Mouse (Mus musculus): Measurements from ENCODE around the gene Cfap46.

Gene Cfap46

GRCm38 (mm10) chr7:139683706-139684552 is at the start of gene Cfap46:
Gene Cfap46 (minus strand): TSS chr7:139683817.
- DNase-seq (ENCODE audit: low spot score in 2 of 2) = peak; percentile 39 to 46

DNA sequence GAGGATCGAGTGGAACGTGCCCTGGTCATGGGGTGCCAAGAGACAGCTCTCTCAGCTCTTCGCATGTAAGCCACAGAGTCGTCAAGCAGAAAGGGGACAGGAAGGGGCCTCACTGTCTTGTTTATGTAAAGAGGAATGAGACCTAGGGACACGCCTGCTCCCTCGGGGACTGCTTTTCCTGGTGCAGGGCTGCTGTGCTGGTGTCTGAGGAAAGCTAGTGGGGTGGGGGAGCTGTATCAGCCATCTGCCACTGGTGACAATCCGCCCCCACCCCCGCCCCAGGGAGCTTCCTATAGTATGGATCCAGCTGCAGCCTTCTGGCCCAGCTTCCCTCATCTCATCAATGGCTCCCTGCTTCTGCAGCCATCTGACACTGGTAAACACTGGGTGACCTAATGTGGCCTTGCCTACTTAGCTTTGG is 47.7 kb upstream of the Cfap46 start:
- DNase-seq (ENCODE audit: low spot score in 2 of 2) = no peak

- no peak for DNase-seq (ENCODE audit: low spot score in 2 of 2)
Observed at GRCm38 (mm10) chr7:139727072-139727471, 43.5 kb upstream of the Cfap46 start.

DNA sequence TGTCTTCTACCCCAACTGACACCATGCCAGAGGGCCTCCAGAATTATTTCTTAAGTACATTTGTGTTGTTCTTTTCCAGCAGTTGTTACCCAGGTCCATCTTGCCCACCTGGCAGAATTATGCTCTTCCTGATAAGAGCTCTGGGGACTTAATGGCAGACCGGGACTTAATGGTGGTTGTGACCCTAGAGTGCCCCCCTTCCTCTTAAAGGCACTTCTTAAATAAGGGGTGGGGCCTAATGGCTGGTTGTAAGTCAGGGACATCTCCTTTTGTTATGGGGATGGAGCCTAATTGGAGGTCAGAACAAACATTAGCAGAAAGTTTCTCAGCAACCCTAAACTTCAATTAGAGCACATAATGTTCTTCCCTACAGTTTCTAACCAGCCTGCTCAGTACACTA is 42.0 kb upstream of the Cfap46 start:
- DNase-seq (ENCODE audit: low spot score in 2 of 2) = no peak

DNA sequence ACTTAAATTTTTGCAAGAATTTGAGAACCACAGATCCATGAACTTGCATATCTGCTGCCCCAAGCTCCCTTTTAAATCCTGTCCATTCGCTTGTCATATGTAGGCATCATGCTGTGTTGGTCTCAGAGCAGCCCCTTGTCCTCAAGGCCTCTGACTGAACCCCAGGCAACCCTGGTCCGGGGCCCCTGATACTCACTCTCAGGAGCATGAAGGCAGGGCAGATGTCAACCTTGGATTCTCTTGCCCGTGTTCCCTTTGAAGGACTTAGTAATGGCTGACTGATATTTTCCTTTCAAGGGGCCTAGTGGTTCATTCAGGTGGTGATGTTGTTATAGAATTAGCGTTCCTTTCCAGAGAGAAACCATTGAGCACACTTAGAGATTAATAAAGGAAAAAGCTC is 40.4 kb upstream of the Cfap46 start:
- DNase-seq (ENCODE audit: low spot score in 2 of 2) = no peak

- DNase-seq (ENCODE audit: low spot score in 2 of 2) = no peak
Observed at GRCm38 (mm10) chr7:139721196-139721595, 37.6 kb upstream of the Cfap46 start.

GRCm38 (mm10) chr7:139717781-139718180 is 34.2 kb upstream of the Cfap46 start:
- DNase-seq (ENCODE audit: low spot score in 2 of 2) = no peak

DNA sequence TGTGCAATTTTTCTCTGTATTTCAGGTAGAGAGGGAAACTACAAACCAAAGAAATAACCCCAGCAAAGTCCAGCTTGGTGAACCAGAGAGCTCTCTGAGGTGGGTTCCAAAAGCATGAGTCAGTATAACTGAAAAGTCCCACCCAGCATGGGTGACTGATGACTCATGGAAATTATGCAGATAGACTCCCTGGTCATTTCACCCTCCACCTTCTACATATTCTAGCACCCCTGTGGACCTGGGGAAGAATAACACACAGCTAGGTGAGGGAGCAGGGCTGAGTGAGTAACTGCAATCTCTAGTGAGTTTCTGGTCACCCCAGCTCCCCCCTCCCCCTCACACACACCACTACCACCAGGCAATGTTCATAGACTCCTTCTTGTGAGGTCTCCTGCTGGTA is 28.2 kb upstream of the Cfap46 start:
- DNase-seq (ENCODE audit: low spot score in 2 of 2) = no peak

- DNase-seq (ENCODE audit: low spot score in 2 of 2) = no peak
Observed at GRCm38 (mm10) chr7:139706411-139707120, 22.9 kb upstream of the Cfap46 start.

DNA sequence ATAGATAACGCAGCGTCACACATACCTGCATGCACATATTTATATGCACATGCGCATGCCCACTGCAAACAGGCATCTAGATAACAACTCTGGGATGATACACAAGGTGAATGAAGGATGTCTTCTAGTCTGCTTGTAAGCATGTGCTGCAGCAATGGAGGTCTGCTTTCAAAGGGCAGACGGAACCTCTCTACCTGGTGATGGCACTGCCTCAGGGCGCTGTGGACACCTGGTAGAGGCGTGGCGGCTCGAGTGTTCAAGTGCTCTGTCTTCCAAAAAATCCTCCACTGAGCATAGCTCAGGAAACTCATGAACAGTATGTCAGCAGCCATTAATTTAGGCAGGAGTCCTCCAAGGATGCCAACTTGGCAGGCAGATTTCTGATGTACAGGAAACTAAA is 22.2 kb upstream of the Cfap46 start:
- no peak for DNase-seq (ENCODE audit: low spot score in 2 of 2)

- DNase-seq (ENCODE audit: low spot score in 2 of 2) = no peak
Observed at GRCm38 (mm10) chr7:139705081-139705480, 21.5 kb upstream of the Cfap46 start.

DNA sequence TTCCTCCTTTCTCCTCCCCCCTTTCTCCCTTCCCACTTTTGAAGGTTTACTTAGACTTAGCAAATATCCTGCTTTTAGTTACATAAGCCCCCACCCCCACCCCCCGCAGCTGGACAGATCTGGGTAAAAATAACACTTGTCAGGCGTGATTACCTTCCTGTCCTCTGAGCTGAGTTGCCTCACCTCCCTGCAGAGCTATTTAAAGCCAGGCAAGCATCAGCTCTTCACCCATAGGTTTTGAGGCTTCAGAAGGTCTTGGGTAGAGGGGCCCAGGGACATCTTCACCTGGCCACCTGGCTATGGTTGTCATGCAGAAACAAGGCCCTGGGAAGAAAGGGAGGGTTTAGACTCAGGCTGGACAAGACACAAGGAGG is 20.2 kb upstream of the Cfap46 start:
- DNase-seq (ENCODE audit: low spot score in 2 of 2) = no peak

GRCm38 (mm10) chr7:139703146-139703825 is 19.7 kb upstream of the Cfap46 start:
- peak; percentile 22 to 27 for DNase-seq (ENCODE audit: low spot score in 2 of 2)

DNA sequence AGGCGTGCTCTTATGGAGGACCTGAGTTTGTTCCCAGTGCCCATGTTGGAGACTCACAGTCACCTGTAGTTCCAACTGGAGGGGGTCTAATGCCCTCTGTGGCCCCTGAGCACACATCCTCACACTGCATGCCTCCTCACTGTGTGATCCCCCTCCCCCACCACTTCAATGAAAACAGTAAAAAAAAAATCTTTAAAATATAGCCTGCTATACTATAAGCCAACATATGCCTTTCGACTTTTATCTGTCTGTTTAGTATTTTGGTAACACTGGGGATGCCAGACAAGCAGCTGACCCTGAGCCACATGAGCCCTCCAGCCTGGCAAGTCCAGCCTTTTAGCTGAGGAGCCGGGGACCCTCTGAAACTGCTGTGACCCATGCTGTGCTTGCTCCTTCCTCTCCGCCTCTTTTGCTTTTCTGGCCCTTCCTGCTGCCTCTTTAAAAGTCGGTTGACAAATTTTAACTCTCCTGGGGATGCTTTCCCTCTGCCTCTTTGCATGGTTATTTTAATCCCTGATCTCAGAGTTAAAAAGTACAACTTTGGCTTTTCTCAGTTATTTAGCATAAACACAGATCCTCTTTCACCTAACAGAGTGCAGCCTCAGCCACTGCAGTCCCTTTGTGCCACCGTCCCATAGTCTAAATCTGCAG is 18.2 kb upstream of the Cfap46 start:
- no peak for DNase-seq (ENCODE audit: low spot score in 2 of 2)

- DNase-seq (ENCODE audit: low spot score in 2 of 2) = no peak
Observed at GRCm38 (mm10) chr7:139692641-139693294, 9.2 kb upstream of the Cfap46 start.

DNA sequence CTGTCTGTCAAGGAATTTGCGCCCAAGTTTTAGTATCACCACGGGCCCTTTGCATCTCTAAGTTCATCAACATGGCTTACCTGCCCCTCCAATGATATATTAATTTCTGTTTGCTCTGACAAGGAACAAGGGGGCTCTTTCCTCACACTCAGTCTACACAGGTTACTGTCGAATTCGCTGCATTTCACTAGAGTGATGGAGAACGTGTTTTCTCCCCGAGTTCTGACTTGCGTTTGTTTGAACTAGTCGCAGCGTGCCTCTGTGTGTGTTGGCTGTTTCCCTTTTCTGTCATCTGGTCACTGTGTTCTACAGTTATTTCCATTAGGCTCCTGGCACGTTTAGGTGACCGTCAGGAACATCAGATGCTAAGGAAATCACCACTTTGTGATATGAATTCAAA is 8.6 kb upstream of the Cfap46 start:
- DNase-seq (ENCODE audit: low spot score in 2 of 2) = no peak

DNA sequence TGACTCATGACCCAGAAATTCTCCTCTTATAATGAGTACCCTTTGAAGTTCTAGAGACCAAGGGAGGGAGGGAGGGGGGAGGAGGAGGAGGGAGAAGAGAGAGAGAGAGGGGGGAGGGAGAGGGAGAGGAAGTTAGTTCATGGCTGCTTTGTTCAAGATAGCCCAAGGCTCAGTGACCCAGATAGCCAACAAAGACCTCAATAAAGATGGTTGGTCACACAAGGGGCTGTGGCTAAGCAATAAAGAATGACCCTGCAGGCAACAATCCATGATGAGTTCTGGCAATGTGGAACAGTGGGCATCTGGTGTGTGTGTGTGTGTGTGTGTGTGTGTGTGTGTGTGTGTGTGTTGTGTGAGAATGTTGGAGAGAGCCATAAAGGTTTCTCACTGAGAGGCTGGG is 1.7 kb upstream of the Cfap46 start:
- DNase-seq (ENCODE audit: low spot score in 2 of 2) = no peak

- DNase-seq (ENCODE audit: low spot score in 2 of 2) = peak; percentile 73 to 81
Observed at GRCm38 (mm10) chr7:139684553-139684929, 924 bp upstream of the Cfap46 start.

GRCm38 (mm10) chr7:139681921-139682598 is 1.6 kb downstream of the Cfap46 start:
- DNase-seq (ENCODE audit: low spot score in 2 of 2) = no peak

GRCm38 (mm10) chr7:139676433-139676832 is 7.2 kb downstream of the Cfap46 start:
- DNase-seq (ENCODE audit: low spot score in 2 of 2) = no peak

DNA sequence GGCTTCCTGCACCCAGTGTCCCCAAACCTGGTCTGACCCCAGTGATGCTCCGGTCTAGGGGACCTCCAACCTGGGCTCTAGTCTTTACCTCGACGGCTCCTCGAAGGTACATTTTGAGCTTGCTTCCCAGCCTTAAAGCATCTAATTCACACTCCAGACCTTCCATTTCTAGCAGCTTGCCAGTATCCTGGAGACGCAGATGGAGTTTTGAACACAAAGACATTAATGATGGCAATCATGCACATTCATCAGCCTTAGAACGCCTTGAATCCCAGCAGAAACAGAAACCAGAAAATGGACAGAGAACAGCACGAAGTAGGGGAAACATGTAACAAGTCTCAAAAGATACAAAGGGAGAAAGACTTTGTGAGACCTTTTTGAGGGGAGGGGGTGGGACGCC is 16.7 kb downstream of the Cfap46 start:
- no peak for DNase-seq (ENCODE audit: low spot score in 2 of 2)
